Mouse (Mus musculus): ENCODE measurements around the gene Trmt10c. TPM values are rescaled to one million over a fixed set of nuclear protein-coding genes. Genes with fewer than 3 reads are reported as not detected.
"Not testable (repeated sequence)": the region's sequence is repeated elsewhere in the genome, so short reads cannot be mapped to it uniquely, and the experiment has no call there.

Gene Trmt10c
- polyA plus RNA-seq, 1 experiment from 2014 or later: 25.5 TPM

DNA sequence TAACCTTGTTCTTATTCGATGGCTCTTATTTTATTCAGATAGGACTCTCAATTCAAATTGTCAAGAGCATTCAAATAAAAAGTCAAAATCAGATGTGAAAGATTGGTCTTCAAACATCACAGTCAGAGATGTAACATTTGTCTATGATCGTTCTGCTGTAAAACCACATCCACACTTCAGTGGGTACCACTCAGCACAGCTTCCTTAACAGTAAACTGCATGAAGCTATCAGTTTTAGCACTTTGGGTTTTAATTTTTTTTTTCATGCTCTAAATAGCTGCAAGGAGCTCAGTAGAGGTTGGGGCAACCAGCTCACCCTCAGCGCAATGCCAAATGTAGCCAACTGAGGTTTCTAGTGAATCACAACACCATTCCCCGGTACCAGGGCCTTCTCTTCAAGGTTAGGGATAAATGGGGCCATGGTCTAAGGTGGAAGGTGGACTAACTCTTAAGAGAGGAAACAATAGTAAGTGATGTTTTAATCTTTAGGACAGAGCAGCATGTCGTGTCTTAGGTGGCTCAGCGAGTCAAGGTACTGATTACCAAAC lies 31.0 kb upstream of the Trmt10c start:
- DNase-seq (ENCODE audit: low spot score): no peak
- Histone ChIP-seq H3K36me3 (no peaks in the 10 kb centered on the region), H3K27ac (no peak overlapping the region), H3K4me3 (no peak overlapping the region), H3K27me3 (ENCODE audit: insufficient read depth, poor library complexity, severe bottlenecking) (no peaks in the 10 kb centered on the region), H3K4me1 (replicated peaks) (no peaks in the 10 kb centered on the region), H3K9me3 (no peaks in the 10 kb centered on the region)
- 91% methylated on average over 6 of the region's 6 CpGs for WGBS

DNA sequence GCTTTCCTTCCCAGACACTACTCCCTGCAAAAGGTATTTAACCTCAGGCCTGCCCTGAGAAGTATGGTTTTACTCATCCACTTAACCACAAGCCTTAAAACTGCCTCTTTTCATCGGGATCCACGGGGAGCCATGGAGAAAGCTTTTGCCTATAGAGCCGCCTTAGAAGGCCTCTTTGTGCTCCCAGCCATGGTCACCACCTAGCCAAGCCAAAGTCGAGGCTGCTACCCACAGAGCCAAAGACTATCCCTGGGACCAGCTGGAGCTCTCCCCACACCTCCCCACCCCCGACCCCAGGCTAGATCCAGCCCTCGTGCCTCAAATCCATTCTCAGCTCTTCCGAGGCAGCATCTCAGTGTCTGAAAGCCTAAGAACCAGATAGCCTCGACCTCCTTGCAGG lies 28.5 kb upstream of the Trmt10c start:
- H3K27ac ChIP-seq: no peak overlapping the region
- H3K4me1 ChIP-seq (replicated peaks): no peaks in the 10 kb centered on the region
- no peak for DNase-seq (ENCODE audit: low spot score)
- H3K36me3 ChIP-seq: no peaks in the 10 kb centered on the region
- H3K27me3 ChIP-seq (ENCODE audit: insufficient read depth, poor library complexity, severe bottlenecking): no peaks in the 10 kb centered on the region
- H3K4me3 ChIP-seq: no peak overlapping the region
- no peaks in the 10 kb centered on the region for H3K9me3 ChIP-seq
- WGBS: 54% methylated on average over 8 of the region's 8 CpGs

- H3K9me3 ChIP-seq: no peaks in the 10 kb centered on the region
- peak overlapping the region; percentile 54 for H3K4me3 ChIP-seq
- no peaks in the 10 kb centered on the region for H3K27me3 ChIP-seq (ENCODE audit: insufficient read depth, poor library complexity, severe bottlenecking)
- 6% methylated on average over 20 of the region's 20 CpGs for WGBS
- H3K36me3 ChIP-seq: no peaks in the 10 kb centered on the region
- no peaks in the 10 kb centered on the region for H3K4me1 ChIP-seq (replicated peaks)
- peak overlapping the region; percentile 85 for H3K27ac ChIP-seq
- peak; percentile 79 for DNase-seq (ENCODE audit: low spot score)
These were observed 26.8 kb upstream of the Trmt10c start for GRCm38 (mm10) chr16:56064334-56064990.

DNA sequence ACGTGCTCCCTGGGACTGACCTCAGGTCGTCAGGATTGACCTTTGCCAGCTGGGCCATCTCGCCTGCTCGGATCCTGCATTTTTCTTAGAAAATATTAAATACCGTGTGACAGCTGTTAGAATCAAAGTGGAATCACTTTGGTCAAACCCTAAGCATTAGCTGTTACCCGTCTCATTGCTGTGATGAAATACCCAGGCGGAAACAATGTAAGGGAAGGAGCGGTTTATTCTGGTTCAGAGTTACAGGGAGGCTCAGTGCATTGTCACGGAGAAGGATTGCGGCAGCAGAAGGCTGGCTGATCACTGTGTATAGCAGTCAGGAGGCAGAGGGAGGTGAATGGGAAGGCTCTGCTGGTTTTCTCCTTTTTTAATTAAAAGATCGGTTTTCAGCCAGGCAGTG lies 25.4 kb upstream of the Trmt10c start:
- Histone ChIP-seq H3K4me3 (no peak overlapping the region), H3K9me3 (no peaks in the 10 kb centered on the region), H3K27me3 (ENCODE audit: insufficient read depth, poor library complexity, severe bottlenecking) (no peaks in the 10 kb centered on the region), H3K27ac (no peak overlapping the region; the same call in 1 of the 2 replicates), H3K4me1 (replicated peaks) (peaks cover 2% of the 10 kb centered on the region; the same call in 1 of the 2 replicates), H3K36me3 (no peaks in the 10 kb centered on the region)
- WGBS: 57% methylated on average over 11 of the region's 11 CpGs
- peak; percentile 23 for DNase-seq (ENCODE audit: low spot score)

DNA sequence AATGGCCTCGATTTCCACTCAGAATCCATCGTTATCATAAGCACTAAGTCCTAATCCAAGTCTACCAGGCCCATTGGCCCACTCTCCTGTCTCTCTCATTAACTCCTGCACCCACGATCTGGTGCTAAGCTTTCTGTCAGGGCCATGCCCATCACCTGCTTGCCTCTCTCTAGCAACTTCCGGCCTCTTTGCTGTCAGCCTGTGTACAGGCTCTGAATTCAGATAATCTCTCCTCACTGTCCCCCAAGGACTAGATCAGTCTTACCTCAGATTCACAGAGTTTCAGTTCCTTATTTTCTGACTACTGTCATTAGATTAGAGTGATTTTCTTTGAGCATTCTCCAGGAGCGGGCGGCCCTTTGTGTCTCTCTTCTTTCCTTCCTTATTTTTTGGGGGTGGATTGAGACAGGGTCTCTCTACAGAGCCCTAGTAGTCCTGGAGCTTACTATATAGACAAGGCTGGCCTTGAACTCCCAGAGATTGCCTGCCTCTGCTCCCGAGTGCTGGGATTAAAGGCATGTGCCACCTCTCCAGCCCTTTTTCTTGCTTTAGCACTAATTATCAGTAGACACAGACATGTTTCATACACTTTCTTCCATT lies 24.5 kb upstream of the Trmt10c start:
- no peak overlapping the region for H3K27ac ChIP-seq
- no peak overlapping the region for H3K4me3 ChIP-seq
- no peaks in the 10 kb centered on the region for H3K27me3 ChIP-seq (ENCODE audit: insufficient read depth, poor library complexity, severe bottlenecking)
- WGBS: 82% methylated on average over 7 of the region's 7 CpGs
- H3K36me3 ChIP-seq: no peaks in the 10 kb centered on the region
- peaks cover 11% of the 10 kb centered on the region for H3K4me1 ChIP-seq (replicated peaks)
- no peaks in the 10 kb centered on the region for H3K9me3 ChIP-seq
- DNase-seq (ENCODE audit: low spot score): no peak

DNA sequence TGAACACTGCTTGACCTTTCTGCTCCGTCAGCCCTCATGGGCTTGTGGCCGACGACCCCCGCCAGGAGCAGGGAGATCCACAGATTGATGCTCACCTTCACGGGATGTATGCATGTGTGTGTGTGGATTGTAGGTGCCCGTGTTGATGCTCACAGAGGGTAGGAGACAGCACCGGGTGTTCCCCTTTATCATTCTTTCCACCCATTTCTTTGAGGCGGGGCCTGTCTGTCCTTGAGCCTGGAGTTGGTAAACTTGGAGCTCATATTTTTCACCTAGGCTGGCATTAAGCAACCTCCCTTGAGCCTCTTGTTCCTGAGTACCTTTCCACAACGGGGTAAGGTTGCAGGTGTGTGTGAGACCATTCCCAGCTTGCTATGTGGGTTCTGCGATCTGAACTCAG lies 20.5 kb upstream of the Trmt10c start:
- H3K36me3 ChIP-seq: no peaks in the 10 kb centered on the region
- WGBS: 63% methylated on average over 10 of the region's 10 CpGs
- H3K9me3 ChIP-seq: no peaks in the 10 kb centered on the region
- peaks cover 16% of the 10 kb centered on the region for H3K4me1 ChIP-seq (replicated peaks)
- H3K27me3 ChIP-seq (ENCODE audit: insufficient read depth, poor library complexity, severe bottlenecking): no peaks in the 10 kb centered on the region
- no peak for DNase-seq (ENCODE audit: low spot score)
- no peak overlapping the region for H3K4me3 ChIP-seq
- peak overlapping the region; percentile 4; the same call in 1 of the 2 replicates for H3K27ac ChIP-seq

DNA sequence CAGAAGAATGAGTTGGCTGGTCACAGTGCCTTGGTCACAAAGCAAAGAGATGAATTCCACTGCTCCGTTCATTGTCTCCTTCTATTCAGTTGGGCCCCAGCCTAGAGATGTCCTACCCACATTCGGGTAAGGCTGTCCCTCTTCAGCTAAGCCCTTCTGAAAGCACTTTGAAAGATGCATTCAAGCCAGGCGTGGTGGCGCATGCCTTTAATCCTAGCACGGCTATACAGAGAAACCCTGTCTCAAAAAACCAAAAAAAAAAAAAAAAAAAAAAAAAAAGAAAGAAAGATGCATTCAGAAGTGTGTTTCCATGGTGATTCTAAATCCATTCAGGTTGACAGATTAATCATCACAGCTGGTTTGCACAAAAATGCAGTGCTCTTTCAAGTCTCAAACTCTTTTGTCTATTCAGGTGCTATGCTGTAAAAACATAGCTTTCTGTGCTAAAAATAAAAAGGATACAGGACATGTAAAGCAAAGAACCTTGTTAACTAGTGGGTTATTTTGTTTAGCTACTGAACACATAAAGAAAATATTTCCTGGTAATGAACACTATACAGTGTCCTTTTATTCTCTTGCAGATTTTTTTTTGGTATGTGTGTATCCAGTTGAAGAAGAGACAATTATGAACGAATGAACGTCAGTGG lies 19.4 kb upstream of the Trmt10c start:
- no peak for DNase-seq (ENCODE audit: low spot score)
- Histone ChIP-seq H3K4me1 (replicated peaks) (peaks cover 16% of the 10 kb centered on the region), H3K36me3 (no peaks in the 10 kb centered on the region), H3K27me3 (ENCODE audit: insufficient read depth, poor library complexity, severe bottlenecking) (no peaks in the 10 kb centered on the region), H3K4me3 (no peak overlapping the region), H3K9me3 (no peaks in the 10 kb centered on the region), H3K27ac (no peak overlapping the region)
- WGBS: 40% methylated on average over 7 of the region's 7 CpGs

DNA sequence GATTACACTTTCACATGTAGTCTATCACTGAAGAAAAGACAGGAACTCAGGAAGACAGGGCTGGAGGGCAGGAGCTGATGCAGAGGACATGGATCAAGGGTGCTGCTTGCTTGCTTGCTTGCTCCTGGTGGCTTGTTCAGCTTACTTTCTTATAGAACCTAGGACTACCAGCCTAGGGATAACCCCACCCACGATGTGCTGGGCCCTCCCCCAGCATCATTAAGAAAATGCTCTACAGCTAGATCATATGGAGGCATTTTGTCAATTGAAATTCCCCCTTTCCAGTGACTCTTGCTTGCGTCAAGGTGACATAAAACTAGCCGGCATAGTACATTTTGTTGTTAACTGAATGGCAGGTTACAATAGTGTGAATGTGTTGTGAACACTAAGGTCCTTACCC lies 18.3 kb upstream of the Trmt10c start:
- H3K4me3 ChIP-seq: no peak overlapping the region
- no peaks in the 10 kb centered on the region for H3K9me3 ChIP-seq
- no peaks in the 10 kb centered on the region for H3K27me3 ChIP-seq (ENCODE audit: insufficient read depth, poor library complexity, severe bottlenecking)
- no peak overlapping the region for H3K27ac ChIP-seq
- peaks cover 16% of the 10 kb centered on the region for H3K4me1 ChIP-seq (replicated peaks)
- WGBS: 83% methylated on average over 3 of the region's 3 CpGs
- DNase-seq (ENCODE audit: low spot score): no peak
- H3K36me3 ChIP-seq: no peaks in the 10 kb centered on the region

DNA sequence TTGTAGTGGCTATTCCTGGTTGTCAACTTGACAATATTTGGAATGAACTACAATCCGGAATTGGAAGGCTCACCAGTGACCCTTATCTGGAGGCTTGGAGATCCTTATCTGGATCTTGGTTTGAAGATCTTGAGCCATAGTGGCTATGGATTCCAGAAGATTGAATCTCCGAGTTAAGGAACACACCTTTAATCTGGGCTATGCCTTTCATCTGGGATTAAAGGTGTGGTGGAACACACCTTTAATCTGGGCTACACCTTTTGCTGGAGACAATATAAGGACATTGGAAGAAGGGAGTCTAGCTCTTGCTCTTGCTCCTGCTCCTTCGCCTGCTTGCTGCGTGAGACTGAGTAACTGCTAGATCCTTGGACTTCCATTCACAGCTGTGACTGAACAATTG lies 10.4 kb upstream of the Trmt10c start, which contains the start of gene Senp7:
Gene Senp7, plus strand, starts transcription at position 301 of the 400 bp plus-strand sequence.
- not testable (repeated sequence) for H3K27ac ChIP-seq; H3K4me1 ChIP-seq (replicated peaks); H3K36me3 ChIP-seq; H3K27me3 ChIP-seq (ENCODE audit: insufficient read depth, poor library complexity, severe bottlenecking); H3K4me3 ChIP-seq; H3K9me3 ChIP-seq; DNase-seq (ENCODE audit: low spot score)
- no CpG with 5 or more reads among the region's 4 CpGs for WGBS

GRCm38 (mm10) chr16:56038090-56038489 lies 471 bp upstream of the Trmt10c start:
- Histone ChIP-seq H3K9me3 (no peaks in the 10 kb centered on the region), H3K27ac (peak overlapping the region; percentile 93), H3K4me3 (peak overlapping the region; percentile 89), H3K4me1 (replicated peaks) (peaks cover 15% of the 10 kb centered on the region), H3K36me3 (peaks cover 26% of the 10 kb centered on the region), H3K27me3 (ENCODE audit: insufficient read depth, poor library complexity, severe bottlenecking) (no peaks in the 10 kb centered on the region)
- no peak for DNase-seq (ENCODE audit: low spot score)
- WGBS: 34% methylated on average over 8 of the region's 8 CpGs

DNA sequence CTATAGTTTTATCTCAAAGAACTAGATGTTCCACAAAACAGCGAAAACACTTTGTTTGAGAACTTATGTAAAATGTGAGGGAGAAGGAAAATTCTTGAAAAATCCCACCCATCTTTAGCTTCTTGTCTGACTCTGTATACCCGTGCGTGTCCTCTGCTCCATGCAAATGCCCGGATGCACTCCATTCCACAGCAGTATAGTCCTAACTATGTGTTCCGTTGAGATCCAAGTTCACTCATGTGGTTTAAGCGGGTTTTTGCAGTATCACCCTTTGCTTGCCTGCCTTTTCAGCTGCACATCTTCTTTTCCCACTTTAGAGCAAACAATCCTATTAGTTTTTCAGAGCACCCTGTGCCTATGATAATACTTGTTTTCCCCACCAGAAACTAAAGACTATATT lies 1.1 kb downstream of the Trmt10c start:
- Histone ChIP-seq H3K27me3 (ENCODE audit: insufficient read depth, poor library complexity, severe bottlenecking) (no peaks in the 10 kb centered on the region), H3K36me3 (peaks cover 42% of the 10 kb centered on the region), H3K4me1 (replicated peaks) (peaks cover 15% of the 10 kb centered on the region), H3K4me3 (peak overlapping the region; percentile 89), H3K9me3 (no peaks in the 10 kb centered on the region), H3K27ac (0 out of 2 replicates have a peak overlapping the region, but pooled peaks have one; percentile 93)
- no peak for DNase-seq (ENCODE audit: low spot score)
- WGBS: 70% methylated on average over 6 of the region's 6 CpGs

DNA sequence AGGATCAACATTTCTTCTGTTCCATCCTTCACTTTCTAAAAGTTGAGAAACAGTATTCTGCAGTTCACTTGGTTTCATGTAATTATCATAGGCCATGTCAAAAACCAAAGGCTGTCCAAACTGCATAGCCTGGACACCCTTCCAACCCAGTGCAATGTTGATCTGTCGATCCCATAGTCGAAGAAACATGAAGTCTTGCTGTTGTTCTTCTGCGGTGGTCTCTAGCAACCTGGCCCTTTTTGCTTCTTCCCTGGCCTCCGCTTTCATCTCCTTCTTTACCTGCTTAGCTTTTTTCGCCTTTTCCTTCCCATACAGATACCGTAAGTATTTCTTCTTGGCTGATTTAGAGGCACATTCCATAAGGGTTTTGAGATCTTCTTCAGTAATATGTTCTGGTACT lies 3.1 kb downstream of the Trmt10c start:
- Histone ChIP-seq H3K36me3 (peaks cover 44% of the 10 kb centered on the region), H3K9me3 (no peaks in the 10 kb centered on the region), H3K4me1 (replicated peaks) (peaks cover 26% of the 10 kb centered on the region), H3K4me3 (no peak overlapping the region), H3K27ac (no peak overlapping the region), H3K27me3 (ENCODE audit: insufficient read depth, poor library complexity, severe bottlenecking) (no peaks in the 10 kb centered on the region)
- no peak for DNase-seq (ENCODE audit: low spot score)
- 96% methylated on average over 6 of the region's 6 CpGs for WGBS

DNA sequence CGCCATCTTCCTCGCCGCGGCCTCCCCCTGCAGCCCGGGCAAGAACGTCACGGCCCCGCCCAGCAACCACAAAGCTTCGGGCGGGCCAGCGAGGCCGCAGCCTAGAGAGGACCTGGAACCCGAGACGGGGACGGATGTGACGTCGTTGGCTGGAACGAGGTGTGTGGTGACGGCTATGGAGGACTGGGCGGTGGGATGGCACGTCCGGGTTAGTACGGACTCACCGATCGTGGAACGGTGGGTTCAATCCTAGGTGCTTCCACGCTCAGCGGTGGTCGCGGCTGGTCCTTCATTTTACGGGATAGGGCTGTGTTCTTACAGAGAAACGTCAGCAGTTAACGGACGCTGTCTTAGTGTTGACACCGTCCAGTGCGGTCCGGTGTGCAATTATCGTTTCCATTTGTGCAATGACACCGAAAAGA lies 7.9 kb downstream of the Trmt10c start, which contains the start of gene Pcnp:
Gene Pcnp, minus strand, starts transcription at position 79 of the 422 bp plus-strand sequence.
- Histone ChIP-seq H3K27ac (peak within 1 kb of the TSS; percentile 94), H3K36me3 (peaks cover 58% of the 10 kb centered on the region), H3K9me3 (no peaks in the 10 kb centered on the region), H3K27me3 (ENCODE audit: insufficient read depth, poor library complexity, severe bottlenecking) (no peaks in the 10 kb centered on the region), H3K4me1 (replicated peaks) (peaks cover 20% of the 10 kb centered on the region), H3K4me3 (peak within 1 kb of the TSS; percentile 94)
- peak; percentile 98 for DNase-seq (ENCODE audit: low spot score)
- WGBS: under 1% methylated on average over 39 of the region's 39 CpGs

All from hindbrain, embryonic 10.5 days (tissue).